Mouse (Mus musculus) intestine, embryonic 16.5 days (tissue): Measurements from ENCODE around the gene Prrg2. TPM values are rescaled to one million over a fixed set of nuclear protein-coding genes. Genes with fewer than 3 reads are reported as not detected.
"Not testable (repeated sequence)": the region's sequence is repeated elsewhere in the genome, so short reads cannot be mapped to it uniquely, and the experiment has no call there.

Source experiments
- ATAC-seq: fragments of 200-750 bp; cut with Nextera tagmentation; 2 replicates; pipeline ENCODE4 v1.8.0; 2017; ENCODE audit warnings: moderate TSS enrichment, moderate library complexity
- H3K27ac ChIP-seq: fragments of 300-500 bp; sonication (generic); 2 replicates; pipeline ENCODE4 v1.5.1; 2014; ENCODE audit warnings: mild to moderate bottlenecking, low read length
- H3K27me3 ChIP-seq: fragments of 300-500 bp; sonication (generic); replicated peaks from 2 replicates; pipeline ENCODE4 v1.6.1; 2014; ENCODE audit warnings: low read length, control low read depth, mixed read lengths; ENCODE audit not compliant: control insufficient read depth, insufficient read depth
- H3K36me3 ChIP-seq: fragments of 300-500 bp; sonication (generic); 2 replicates; pipeline ENCODE4 v1.6.1; 2014; ENCODE audit warnings: low read length, control low read depth; ENCODE audit not compliant: control insufficient read depth, insufficient read depth
- H3K4me1 ChIP-seq: fragments of 300-500 bp; sonication (generic); 2 replicates; pipeline ENCODE4 v1.6.1; 2014; ENCODE audit warnings: low read length, control low read depth, mixed read lengths; ENCODE audit not compliant: control insufficient read depth, insufficient read depth
- H3K4me2 ChIP-seq: fragments of 300-500 bp; sonication (generic); 2 replicates; pipeline ENCODE4 v1.6.1; 2014; ENCODE audit warnings: low read depth, low read length, control low read depth
- H3K4me3 ChIP-seq: fragments of 300-500 bp; sonication (generic); 2 replicates; pipeline ENCODE4 v1.5.1; 2014; ENCODE audit warnings: mild to moderate bottlenecking, low read length
- H3K9ac ChIP-seq: fragments of 300-500 bp; sonication (generic); 2 replicates; pipeline ENCODE4 v1.6.1; 2014; ENCODE audit warnings: low read depth, low read length
- H3K9me3 ChIP-seq: fragments of 300-500 bp; sonication (generic); 2 replicates; pipeline ENCODE4 v1.6.1; 2016; ENCODE audit warnings: low read length, control low read depth; ENCODE audit not compliant: control insufficient read depth
- WGBS: fragments of 180-500 bp; shearing (Covaris S2); extraction: QIAGEN DNeasy Blood & Tissue Kit; methylation state at CpG from one replicate; pipeline ENCODE4 v1.1.7; 2014; 5-methylcytosine and 5-hydroxymethylcytosine counted together
- polyA plus RNA-seq: library from polyadenylated mRNA; unstranded; fragments of >200 nt; fragmentation: Nextera tagmentation; extraction: Ambion mirVana; gene quantifications from 2 replicates; pipeline ENCODE4 v1.2.1, GENCODE M21; 2015

Gene Prrg2
- 38.3 and 40.4 TPM in 2 replicates for polyA plus RNA-seq

DNA sequence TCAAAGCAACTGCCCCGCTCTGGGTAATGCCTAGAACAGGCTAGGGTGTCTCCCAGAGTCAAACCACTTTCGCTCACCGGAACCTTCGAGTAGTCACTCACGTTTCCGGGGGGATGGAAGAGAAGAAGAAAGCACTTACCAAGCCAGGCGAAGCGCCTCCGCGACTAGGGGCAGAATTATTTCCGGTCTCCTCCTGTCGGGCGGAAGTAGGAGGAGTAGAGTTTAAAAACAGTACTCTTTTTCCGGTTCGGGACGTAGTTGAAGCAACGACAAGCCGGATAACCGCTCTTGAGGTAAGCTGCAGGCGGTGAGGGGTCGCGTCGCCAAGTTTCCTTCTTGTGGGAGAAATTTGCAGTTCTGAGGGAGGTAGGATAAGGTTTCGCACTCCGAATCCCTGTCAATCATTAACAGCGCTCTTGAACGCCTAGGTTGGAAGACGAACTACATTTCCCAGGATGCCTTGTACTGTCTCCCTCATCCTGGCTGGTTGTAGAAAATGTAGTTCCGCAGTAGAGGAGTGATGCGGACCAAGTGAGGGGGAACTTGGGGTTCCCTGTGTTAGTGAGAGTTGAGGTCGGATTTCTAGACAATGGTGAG, at the start of gene Prrg2, which contains the start of gene Nosip:
Gene Prrg2, minus strand, starts transcription at position 439 of the 597 bp plus-strand sequence.
Gene Nosip, plus strand, starts transcription at position 191 of the 597 bp plus-strand sequence.
- WGBS, result under 1% methylated on average over 31 of the region's 31 CpGs

DNA sequence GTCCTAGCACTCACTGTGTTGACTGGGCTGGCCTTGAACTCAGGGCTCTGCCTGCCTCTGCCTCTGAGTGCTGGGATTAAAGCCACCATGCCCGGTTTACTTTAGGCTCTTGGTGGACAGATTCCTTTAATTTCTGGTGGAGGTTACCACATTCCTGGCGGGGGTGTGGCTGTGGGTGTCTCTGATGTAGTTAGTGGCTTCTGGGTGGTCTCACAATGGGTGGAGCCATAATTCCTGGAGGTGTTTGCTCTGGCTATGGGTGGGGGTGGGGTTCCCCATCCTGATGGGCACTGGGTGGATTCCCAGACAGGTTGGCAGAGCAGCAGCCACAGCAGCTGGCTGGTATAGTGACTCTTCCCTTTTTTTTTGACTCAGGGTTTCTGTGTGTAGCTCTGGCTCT, 49.5 kb upstream of the Prrg2 start:
- Histone ChIP-seq H3K4me3 (no peak overlapping the region), H3K9me3 (no peaks in the 10 kb centered on the region), H3K9ac (no peak overlapping the region), H3K27me3 (no peaks in the 10 kb centered on the region), H3K4me2 (no peak overlapping the region), H3K36me3 (no peaks in the 10 kb centered on the region), H3K4me1 (peaks cover 12% of the 10 kb centered on the region), H3K27ac (peak overlapping the region; percentile 43)
- ATAC-seq, result no peak
- WGBS, result 45% methylated on average over 2 of the region's 2 CpGs

More for the DNA sequence above, at the start of gene Prrg2, which contains the start of gene Nosip:
- Histone ChIP-seq H3K9ac (peak within 1 kb of the TSS; percentile 77), H3K27me3 (no peaks in the 10 kb centered on the region), H3K4me1 (peaks cover 12% of the 10 kb centered on the region), H3K4me2 (peak within 1 kb of the TSS; percentile 57), H3K9me3 (no peaks in the 10 kb centered on the region), H3K4me3 (peak within 1 kb of the TSS; percentile 74), H3K27ac (peak within 1 kb of the TSS; percentile 92), H3K36me3 (no peaks in the 10 kb centered on the region)
- peak; percentile 90 for ATAC-seq

DNA sequence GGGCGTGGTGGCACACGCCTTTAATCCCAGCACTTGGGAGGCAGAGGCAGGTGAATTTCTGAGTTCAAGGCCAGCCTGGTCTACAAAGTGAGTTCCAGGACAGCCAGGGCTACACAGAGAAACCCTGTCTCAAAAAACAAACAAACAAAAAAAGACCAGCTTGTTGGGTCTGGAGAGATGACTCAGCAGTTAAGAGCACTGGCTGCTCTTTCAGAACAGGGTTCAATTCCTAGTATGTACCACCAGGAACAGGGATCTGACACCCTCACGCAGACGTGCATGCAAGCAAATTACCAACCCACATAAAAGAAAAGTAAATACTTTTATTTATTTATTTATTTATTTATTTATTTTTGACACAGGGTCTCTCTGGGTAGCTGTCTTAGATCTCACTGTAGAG, 47.6 kb upstream of the Prrg2 start:
- not testable (repeated sequence) for H3K9ac ChIP-seq, H3K27me3 ChIP-seq, H3K4me3 ChIP-seq, H3K4me2 ChIP-seq, H3K27ac ChIP-seq, H3K9me3 ChIP-seq, ATAC-seq, H3K36me3 ChIP-seq, H3K4me1 ChIP-seq
- 92% methylated on average over 4 of the region's 4 CpGs for WGBS

DNA sequence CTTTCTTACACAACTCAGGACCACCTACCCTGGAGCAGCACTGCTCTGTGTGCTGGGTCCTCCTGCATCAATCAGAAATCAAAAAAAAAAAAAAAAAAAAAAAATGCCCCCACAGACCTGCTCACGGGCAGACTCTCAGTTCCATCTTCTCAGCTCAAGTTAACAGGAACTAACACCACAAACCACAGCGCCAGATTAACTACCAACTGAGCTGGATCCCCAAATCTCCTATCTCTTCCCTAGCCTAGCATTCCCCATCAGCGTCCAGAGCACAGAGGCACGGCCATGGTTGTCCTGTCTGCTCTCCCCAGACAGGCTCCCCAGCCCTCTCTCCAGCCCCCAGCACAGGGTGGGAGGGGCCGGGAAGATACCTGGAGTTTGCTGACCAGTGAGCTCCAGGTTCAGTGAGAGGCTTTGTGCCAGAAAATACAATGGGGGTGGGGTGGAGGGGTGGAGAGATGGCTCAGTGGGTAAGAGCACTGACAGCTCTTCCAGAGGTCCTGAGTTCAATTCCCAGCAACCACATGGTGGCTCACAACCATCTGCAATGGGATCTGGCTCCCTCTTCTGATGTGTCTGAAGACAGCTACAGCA, 44.7 kb upstream of the Prrg2 start:
- Histone ChIP-seq H3K4me1 (peaks cover 26% of the 10 kb centered on the region), H3K27me3 (no peaks in the 10 kb centered on the region), H3K4me2 (no peak overlapping the region), H3K4me3 (no peak overlapping the region), H3K9ac (no peak overlapping the region), H3K36me3 (no peaks in the 10 kb centered on the region), H3K27ac (no peak overlapping the region), H3K9me3 (no peaks in the 10 kb centered on the region)
- no peak for ATAC-seq
- 73% methylated on average over 5 of the region's 5 CpGs for WGBS

DNA sequence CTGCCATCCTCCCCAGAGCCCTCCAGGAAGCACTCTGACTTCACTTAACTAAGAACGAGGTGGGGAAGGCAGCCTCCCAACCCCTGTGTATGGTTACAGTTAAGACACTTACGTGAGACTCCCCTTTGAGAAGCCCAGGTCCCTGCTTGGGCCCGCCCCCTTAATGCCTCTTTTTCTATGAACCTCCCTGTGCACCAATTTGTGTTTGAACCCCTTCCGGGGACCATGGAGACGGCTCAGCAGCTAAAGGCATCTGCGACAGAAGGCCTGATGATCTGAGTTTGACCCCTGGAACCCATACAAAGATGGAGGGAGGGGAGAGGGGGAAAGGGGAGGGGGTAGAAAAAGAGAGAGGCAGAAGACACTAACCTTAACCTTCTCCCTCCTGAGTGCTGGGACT, 44.0 kb upstream of the Prrg2 start:
- ATAC-seq, result no peak
- Histone ChIP-seq H3K4me2 (no peak overlapping the region), H3K9ac (no peak overlapping the region), H3K36me3 (no peaks in the 10 kb centered on the region), H3K4me3 (no peak overlapping the region), H3K4me1 (peaks cover 27% of the 10 kb centered on the region), H3K9me3 (no peaks in the 10 kb centered on the region), H3K27ac (no peak overlapping the region), H3K27me3 (no peaks in the 10 kb centered on the region)
- whole genome bisulfite sequencing, result 53% methylated on average over 6 of the region's 6 CpGs

DNA sequence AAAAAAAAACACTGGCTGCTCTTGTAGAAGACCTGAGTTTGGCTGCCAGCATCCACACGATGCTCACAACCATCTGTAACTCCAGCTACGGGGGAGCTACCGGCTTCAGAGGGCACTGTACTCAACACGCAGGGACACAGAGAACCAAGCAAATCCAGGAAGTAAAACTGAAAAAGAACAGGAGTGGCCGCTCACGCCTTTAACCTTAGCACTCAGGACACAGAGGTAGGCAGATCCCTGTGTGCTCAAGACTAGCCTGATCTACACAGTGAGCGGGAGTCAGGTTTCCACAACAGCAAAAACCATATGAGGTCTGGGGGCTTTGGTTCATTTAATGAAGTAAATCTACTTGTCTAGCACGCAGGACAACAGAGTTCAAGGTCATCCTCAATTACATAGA, 43.0 kb upstream of the Prrg2 start:
- no peaks in the 10 kb centered on the region for H3K36me3 ChIP-seq
- no peak overlapping the region for H3K9ac ChIP-seq
- ATAC-seq, result peak; percentile 63
- whole genome bisulfite sequencing, result 58% methylated on average over 8 of the region's 8 CpGs
- H3K4me2 ChIP-seq, result no peak overlapping the region
- H3K27ac ChIP-seq, result peak overlapping the region; percentile 31
- no peak overlapping the region for H3K4me3 ChIP-seq
- peaks cover 25% of the 10 kb centered on the region for H3K4me1 ChIP-seq
- H3K27me3 ChIP-seq, result no peaks in the 10 kb centered on the region
- no peaks in the 10 kb centered on the region for H3K9me3 ChIP-seq

DNA sequence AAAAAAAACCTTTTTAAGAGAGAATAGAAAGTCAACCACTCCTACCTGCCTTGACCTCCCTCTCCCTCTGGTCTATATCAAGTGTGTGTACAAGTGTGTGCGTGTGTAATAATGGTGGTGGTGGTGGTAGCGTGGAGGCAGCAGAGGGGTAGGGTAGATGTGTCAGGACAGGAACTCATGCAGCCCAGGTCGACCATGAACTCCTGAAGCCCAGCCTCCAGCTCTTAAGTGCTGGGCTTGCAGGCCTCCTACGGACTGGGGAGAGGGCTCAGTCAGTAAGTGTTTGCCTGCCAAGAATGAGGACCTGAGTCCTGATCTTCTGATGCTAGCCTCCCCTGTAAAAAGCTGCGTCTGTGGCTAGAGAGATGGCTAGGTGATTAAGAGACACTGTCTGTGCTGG, 42.5 kb upstream of the Prrg2 start:
- ATAC-seq, result no peak
- Histone ChIP-seq H3K4me3 (no peak overlapping the region), H3K36me3 (no peaks in the 10 kb centered on the region), H3K27ac (0 out of 2 replicates have a peak overlapping the region, but pooled peaks have one; percentile 11), H3K4me1 (peaks cover 25% of the 10 kb centered on the region), H3K4me2 (no peak overlapping the region), H3K9ac (no peak overlapping the region), H3K9me3 (no peaks in the 10 kb centered on the region), H3K27me3 (no peaks in the 10 kb centered on the region)
- 80% methylated on average over 5 of the region's 5 CpGs for WGBS

DNA sequence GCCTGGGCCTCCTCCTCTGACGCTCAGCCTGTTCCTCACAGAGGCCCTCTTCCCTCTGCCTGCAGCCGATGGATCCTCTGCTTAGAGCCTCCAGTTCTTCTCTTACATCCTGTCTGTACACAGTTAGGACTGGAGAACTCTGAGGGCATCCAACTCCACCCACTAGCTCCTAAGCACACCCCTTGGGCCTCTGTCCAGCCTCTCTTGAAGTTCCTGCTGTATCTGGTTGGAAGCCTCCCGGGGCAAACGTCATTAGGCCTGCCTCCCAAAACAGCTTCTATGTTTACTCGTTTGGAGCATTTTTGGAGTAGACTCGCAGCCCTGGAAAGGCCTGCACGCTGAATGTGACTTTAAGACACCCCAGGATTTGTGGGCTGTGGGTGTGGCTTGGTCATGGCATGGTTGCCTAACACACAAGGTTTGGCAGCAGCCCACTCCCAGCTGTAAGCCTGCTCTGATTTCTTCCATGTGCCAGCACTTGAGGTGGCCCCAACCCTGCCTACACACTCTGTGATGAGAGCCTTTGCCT, 41.2 kb upstream of the Prrg2 start, which contains the start of gene Fcgrt:
Gene Fcgrt, minus strand, starts transcription at position 200 of the 529 bp plus-strand sequence.
- H3K27me3 ChIP-seq, result no peaks in the 10 kb centered on the region
- H3K4me1 ChIP-seq, result peaks cover 25% of the 10 kb centered on the region
- peak within 1 kb of the TSS; percentile 75 for H3K9ac ChIP-seq
- no peaks in the 10 kb centered on the region for H3K9me3 ChIP-seq
- H3K27ac ChIP-seq, result peak within 1 kb of the TSS; percentile 93
- peak within 1 kb of the TSS; percentile 55 for H3K4me3 ChIP-seq
- 19% methylated on average over 7 of the region's 7 CpGs for WGBS
- peak; percentile 93 for ATAC-seq
- H3K4me2 ChIP-seq, result peak within 1 kb of the TSS; percentile 65
- H3K36me3 ChIP-seq, result no peaks in the 10 kb centered on the region

DNA sequence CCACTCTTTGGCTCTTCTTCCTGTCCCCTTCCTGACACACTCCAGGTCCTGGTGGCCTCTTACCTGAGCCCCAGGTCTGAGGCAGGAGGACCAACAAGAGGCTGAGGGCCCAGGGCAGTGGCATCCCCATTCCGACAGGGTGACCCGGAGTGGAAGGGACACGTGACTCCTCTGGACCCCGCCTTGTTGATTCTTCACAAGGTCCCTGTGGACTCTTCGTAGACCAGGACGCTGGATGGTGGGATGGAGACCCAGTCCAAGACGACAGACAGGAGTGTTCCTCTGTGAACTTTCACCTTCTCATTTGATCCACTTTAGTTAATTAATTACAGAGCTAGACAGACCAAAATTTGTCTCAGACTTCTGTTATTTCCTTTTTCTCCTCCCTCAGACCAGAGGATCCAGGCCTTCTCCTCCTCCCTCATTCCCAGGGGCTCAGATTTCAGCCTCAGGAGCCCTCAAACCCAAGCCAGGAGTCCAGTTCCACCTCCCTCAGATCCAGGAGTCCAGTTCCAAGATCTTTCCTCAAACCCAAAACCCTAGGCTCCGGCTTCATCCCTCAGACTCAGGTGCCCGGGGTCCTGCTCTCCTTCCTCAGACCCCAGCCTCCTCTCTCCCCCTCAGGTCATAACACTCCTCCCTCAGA, 40.6 kb upstream of the Prrg2 start:
- H3K36me3 ChIP-seq, result no peaks in the 10 kb centered on the region
- no peaks in the 10 kb centered on the region for H3K27me3 ChIP-seq
- WGBS, result 35% methylated on average over 9 of the region's 9 CpGs
- H3K9me3 ChIP-seq, result no peaks in the 10 kb centered on the region
- H3K4me1 ChIP-seq, result peaks cover 25% of the 10 kb centered on the region
- peak; percentile 33 for ATAC-seq
- H3K9ac ChIP-seq, result peak overlapping the region; percentile 75
- H3K27ac ChIP-seq, result peak overlapping the region; percentile 93
- peak overlapping the region; percentile 65 for H3K4me2 ChIP-seq
- H3K4me3 ChIP-seq, result peak overlapping the region; percentile 55
